Mouse (Mus musculus): ENCODE measurements around the gene Coro6. TPM values are rescaled to one million over a fixed set of nuclear protein-coding genes. Genes with fewer than 3 reads are reported as not detected.

Gene Coro6
- polyA plus RNA-seq, 1 experiment from 2014 or later, result 0.08 TPM

- Histone ChIP-seq H3K36me3 (peaks cover 27% of the 10 kb centered on the region), H3K27me3 (no peaks in the 10 kb centered on the region), H3K9ac (replicated peaks) (no peak overlapping the region), H3K9me3 (no peaks in the 10 kb centered on the region), H3K4me2 (replicated peaks) (no peak overlapping the region), H3K4me3 (no peak overlapping the region), H3K27ac (replicated peaks) (no peak overlapping the region), H3K4me1 (no peaks in the 10 kb centered on the region)
- 73% methylated on average over 6 of the region's 6 CpGs for WGBS
- ATAC-seq (replicated peaks), result no peak; the same call in 1 of the 2 replicates
Observed at GRCm38 (mm10) chr11:77446628-77447041, 15.6 kb upstream of the Coro6 start.

- Histone ChIP-seq H3K9me3 (no peaks in the 10 kb centered on the region), H3K4me2 (replicated peaks) (no peak overlapping the region), H3K4me3 (no peak overlapping the region), H3K9ac (replicated peaks) (no peak overlapping the region), H3K36me3 (peaks cover 32% of the 10 kb centered on the region), H3K27me3 (no peaks in the 10 kb centered on the region), H3K27ac (replicated peaks) (no peak overlapping the region), H3K4me1 (no peaks in the 10 kb centered on the region)
- WGBS, result 93% methylated on average over 7 of the region's 7 CpGs
- ATAC-seq (replicated peaks), result no peak
Observed at GRCm38 (mm10) chr11:77449224-77449623, 13.0 kb upstream of the Coro6 start.

- no peaks in the 10 kb centered on the region for H3K9me3 ChIP-seq
- H3K36me3 ChIP-seq, result peaks cover 49% of the 10 kb centered on the region
- H3K27ac ChIP-seq (replicated peaks), result no peak overlapping the region
- H3K4me2 ChIP-seq (replicated peaks), result no peak overlapping the region
- H3K27me3 ChIP-seq, result no peaks in the 10 kb centered on the region
- H3K4me1 ChIP-seq, result no peaks in the 10 kb centered on the region
- no peak for ATAC-seq (replicated peaks)
- 95% methylated on average over 2 of the region's 2 CpGs for WGBS
- H3K9ac ChIP-seq (replicated peaks), result no peak overlapping the region
- H3K4me3 ChIP-seq, result no peak overlapping the region
Observed at GRCm38 (mm10) chr11:77451670-77452069, 10.5 kb upstream of the Coro6 start.

- Histone ChIP-seq H3K4me1 (no peaks in the 10 kb centered on the region), H3K27me3 (no peaks in the 10 kb centered on the region), H3K4me3 (no peak overlapping the region), H3K4me2 (replicated peaks) (no peak overlapping the region), H3K9me3 (no peaks in the 10 kb centered on the region), H3K36me3 (peaks cover 42% of the 10 kb centered on the region), H3K27ac (replicated peaks) (no peak overlapping the region), H3K9ac (replicated peaks) (no peak overlapping the region)
- ATAC-seq (replicated peaks), result no peak
- WGBS, result 97% methylated on average over 2 of the region's 2 CpGs
Observed at GRCm38 (mm10) chr11:77453388-77453787, 8.8 kb upstream of the Coro6 start.

GRCm38 (mm10) chr11:77455770-77456510, 6.3 kb upstream of the Coro6 start:
- WGBS, result 84% methylated on average over 9 of the region's 9 CpGs

GRCm38 (mm10) chr11:77456866-77457265, 5.3 kb upstream of the Coro6 start:
- peak overlapping the region; percentile 29; the same call in 1 of the 2 replicates for H3K27ac ChIP-seq (replicated peaks)
- H3K4me1 ChIP-seq, result peaks cover 3% of the 10 kb centered on the region
- no peaks in the 10 kb centered on the region for H3K9me3 ChIP-seq
- no peak overlapping the region for H3K9ac ChIP-seq (replicated peaks)
- WGBS, result 69% methylated on average over 6 of the region's 6 CpGs
- no peak overlapping the region for H3K4me3 ChIP-seq
- no peak for ATAC-seq (replicated peaks)
- H3K36me3 ChIP-seq, result peaks cover 24% of the 10 kb centered on the region
- H3K27me3 ChIP-seq, result no peaks in the 10 kb centered on the region
- no peak overlapping the region for H3K4me2 ChIP-seq (replicated peaks)

More at GRCm38 (mm10) chr11:77455770-77456510, 6.3 kb upstream of the Coro6 start:
- H3K27ac ChIP-seq (replicated peaks), result no peak overlapping the region
- no peaks in the 10 kb centered on the region for H3K4me1 ChIP-seq
- no peaks in the 10 kb centered on the region for H3K27me3 ChIP-seq
- no peaks in the 10 kb centered on the region for H3K9me3 ChIP-seq
- no peak overlapping the region for H3K9ac ChIP-seq (replicated peaks)
- no peak overlapping the region for H3K4me2 ChIP-seq (replicated peaks)
- H3K36me3 ChIP-seq, result peaks cover 24% of the 10 kb centered on the region
- no peak overlapping the region for H3K4me3 ChIP-seq
- ATAC-seq (replicated peaks), result no peak

GRCm38 (mm10) chr11:77461856-77462255, 355 bp upstream of the Coro6 start:
- no peaks in the 10 kb centered on the region for H3K9me3 ChIP-seq
- peaks cover 23% of the 10 kb centered on the region for H3K27me3 ChIP-seq
- ATAC-seq (replicated peaks), result 0 out of 2 replicates have a peak, but pooled peaks have one; percentile 27
- no peaks in the 10 kb centered on the region; the same call in 1 of the 2 replicates for H3K36me3 ChIP-seq
- H3K27ac ChIP-seq (replicated peaks), result no peak overlapping the region
- H3K9ac ChIP-seq (replicated peaks), result peak overlapping the region; percentile 38; the same call in 1 of the 2 replicates
- peaks cover 13% of the 10 kb centered on the region for H3K4me1 ChIP-seq
- 3% methylated on average over 6 of the region's 6 CpGs for WGBS
- H3K4me3 ChIP-seq, result peak overlapping the region; percentile 41
- peak overlapping the region; percentile 87 for H3K4me2 ChIP-seq (replicated peaks)

GRCm38 (mm10) chr11:77463101-77463445, 862 bp downstream of the Coro6 start:
- H3K36me3 ChIP-seq, result no peaks in the 10 kb centered on the region; the same call in 1 of the 2 replicates
- no peak overlapping the region for H3K27ac ChIP-seq (replicated peaks)
- H3K4me1 ChIP-seq, result peaks cover 19% of the 10 kb centered on the region
- peak overlapping the region; percentile 87 for H3K4me2 ChIP-seq (replicated peaks)
- H3K4me3 ChIP-seq, result no peak overlapping the region
- peaks cover 31% of the 10 kb centered on the region for H3K27me3 ChIP-seq
- H3K9ac ChIP-seq (replicated peaks), result no peak overlapping the region
- H3K9me3 ChIP-seq, result no peaks in the 10 kb centered on the region
- no peak for ATAC-seq (replicated peaks)
- WGBS, result 49% methylated on average over 8 of the region's 8 CpGs

- ATAC-seq (replicated peaks), result no peak
- no peaks in the 10 kb centered on the region for H3K36me3 ChIP-seq
- H3K9ac ChIP-seq (replicated peaks), result no peak overlapping the region
- H3K4me3 ChIP-seq, result no peak overlapping the region
- no peak overlapping the region for H3K27ac ChIP-seq (replicated peaks)
- peaks cover 31% of the 10 kb centered on the region for H3K27me3 ChIP-seq
- no peak overlapping the region for H3K4me2 ChIP-seq (replicated peaks)
- H3K9me3 ChIP-seq, result no peaks in the 10 kb centered on the region
- H3K4me1 ChIP-seq, result peaks cover 19% of the 10 kb centered on the region
- WGBS, result 74% methylated on average over 10 of the region's 10 CpGs
Observed at GRCm38 (mm10) chr11:77463786-77464185, 1.6 kb downstream of the Coro6 start.

GRCm38 (mm10) chr11:77464684-77465083, 2.5 kb downstream of the Coro6 start:
- Histone ChIP-seq H3K9me3 (no peaks in the 10 kb centered on the region), H3K36me3 (no peaks in the 10 kb centered on the region), H3K4me3 (no peak overlapping the region), H3K4me1 (peaks cover 19% of the 10 kb centered on the region), H3K27me3 (peaks cover 31% of the 10 kb centered on the region), H3K9ac (replicated peaks) (no peak overlapping the region), H3K27ac (replicated peaks) (no peak overlapping the region), H3K4me2 (replicated peaks) (no peak overlapping the region)
- 60% methylated on average over 4 of the region's 4 CpGs for WGBS
- no peak for ATAC-seq (replicated peaks)

- Histone ChIP-seq H3K27ac (replicated peaks) (no peak overlapping the region), H3K9me3 (no peaks in the 10 kb centered on the region), H3K27me3 (peaks cover 31% of the 10 kb centered on the region), H3K36me3 (0 out of 2 replicates have a peak, but pooled peaks cover under 1% of the 10 kb centered on the region), H3K9ac (replicated peaks) (no peak overlapping the region), H3K4me2 (replicated peaks) (no peak overlapping the region), H3K4me1 (peaks cover 19% of the 10 kb centered on the region), H3K4me3 (no peak overlapping the region)
- no peak for ATAC-seq (replicated peaks)
- WGBS, result 47% methylated on average over 3 of the region's 3 CpGs
Observed at GRCm38 (mm10) chr11:77465111-77465510, 2.9 kb downstream of the Coro6 start.

- Histone ChIP-seq H3K27me3 (peaks cover 31% of the 10 kb centered on the region), H3K27ac (replicated peaks) (no peak overlapping the region), H3K4me2 (replicated peaks) (no peak overlapping the region), H3K4me1 (peaks cover 19% of the 10 kb centered on the region), H3K36me3 (peaks cover 15% of the 10 kb centered on the region), H3K9me3 (no peaks in the 10 kb centered on the region), H3K9ac (replicated peaks) (no peak overlapping the region), H3K4me3 (no peak overlapping the region)
- no peak for ATAC-seq (replicated peaks)
- 40% methylated on average over 9 of the region's 9 CpGs for WGBS
Observed at GRCm38 (mm10) chr11:77466544-77466943, 4.3 kb downstream of the Coro6 start.

GRCm38 (mm10) chr11:77467157-77467556, 4.9 kb downstream of the Coro6 start:
- Histone ChIP-seq H3K9me3 (no peaks in the 10 kb centered on the region), H3K36me3 (peaks cover 21% of the 10 kb centered on the region), H3K27ac (replicated peaks) (no peak overlapping the region), H3K27me3 (peaks cover 31% of the 10 kb centered on the region), H3K4me3 (no peak overlapping the region), H3K9ac (replicated peaks) (no peak overlapping the region), H3K4me2 (replicated peaks) (no peak overlapping the region), H3K4me1 (peaks cover 14% of the 10 kb centered on the region)
- ATAC-seq (replicated peaks), result no peak
- WGBS, result 5% methylated on average over 25 of the region's 25 CpGs
